Mouse (Mus musculus) neural tube, embryonic 13.5 days (tissue): Measurements from ENCODE around the gene Lrg1. TPM values are rescaled to one million over a fixed set of nuclear protein-coding genes. Genes with fewer than 3 reads are reported as not detected.
"Not testable (repeated sequence)": the region's sequence is repeated elsewhere in the genome, so short reads cannot be mapped to it uniquely, and the experiment has no call there.

Source experiments
- ATAC-seq: fragments of 200-750 bp; cut with Nextera tagmentation; 2 replicates; pipeline ENCODE4 v1.8.0; 2017; ENCODE audit warnings: low read depth, mild to moderate bottlenecking, moderate TSS enrichment, moderate library complexity
- H3K27ac ChIP-seq: fragments of 300-500 bp; sonication (generic); replicated peaks from 2 replicates; pipeline ENCODE4 v1.5.1; 2015; ENCODE audit warnings: moderate library complexity, mild to moderate bottlenecking, inconsistent platforms
- H3K27me3 ChIP-seq: fragments of 300-500 bp; sonication (generic); 2 replicates; pipeline ENCODE4 v1.6.1; 2015; ENCODE audit warnings: mild to moderate bottlenecking, inconsistent platforms
- H3K36me3 ChIP-seq: fragments of 300-500 bp; sonication (generic); 2 replicates; pipeline ENCODE4 v1.6.1; 2015; ENCODE audit warnings: mild to moderate bottlenecking, inconsistent platforms
- H3K4me1 ChIP-seq: fragments of 300-500 bp; sonication (generic); replicated peaks from 2 replicates; pipeline ENCODE4 v1.6.1; 2015; ENCODE audit warnings: inconsistent platforms
- H3K4me2 ChIP-seq: fragments of 300-500 bp; sonication (generic); 2 replicates; pipeline ENCODE4 v1.6.1; 2015; ENCODE audit warnings: inconsistent platforms, mild to moderate bottlenecking, moderate library complexity
- H3K4me3 ChIP-seq: fragments of 300-500 bp; sonication (generic); 2 replicates; pipeline ENCODE4 v1.5.1; 2015; ENCODE audit warnings: mild to moderate bottlenecking, inconsistent platforms
- H3K9ac ChIP-seq: fragments of 300-500 bp; sonication (generic); 2 replicates; pipeline ENCODE4 v1.6.1; 2015; ENCODE audit warnings: moderate library complexity, mild to moderate bottlenecking, inconsistent platforms
- H3K9me3 ChIP-seq: fragments of 300-500 bp; sonication (generic); 2 replicates; pipeline ENCODE4 v1.6.1; 2016; ENCODE audit warnings: inconsistent platforms
- WGBS: fragments of 180-500 bp; shearing (Covaris S2); methylation state at CpG from one replicate; pipeline ENCODE4 v1.1.7; 2015; 5-methylcytosine and 5-hydroxymethylcytosine counted together
- polyA plus RNA-seq: library from polyadenylated mRNA; unstranded; fragments of >200 nt; fragmentation: Nextera tagmentation; extraction: Ambion mirVana; gene quantifications from 2 replicates; pipeline ENCODE4 v1.2.1, GENCODE M21; 2015

The Lrg1 gene
- polyA plus RNA-seq, 1 experiment from 2014 or later: 0.22 TPM

GRCm38 (mm10) chr17:56106981-56107380, 14.8 kb downstream of the Lrg1 start:
- peaks cover 10% of the 10 kb centered on the region; the same call in 1 of the 2 replicates for H3K4me1 ChIP-seq
- peaks cover 21% of the 10 kb centered on the region for H3K36me3 ChIP-seq
- H3K9ac ChIP-seq: no peak overlapping the region
- H3K4me2 ChIP-seq: no peak overlapping the region
- no peak overlapping the region for H3K27ac ChIP-seq
- no peaks in the 10 kb centered on the region for H3K9me3 ChIP-seq
- no peak overlapping the region for H3K4me3 ChIP-seq
- ATAC-seq: no peak
- WGBS: 77% methylated on average over 4 of the region's 4 CpGs
- no peaks in the 10 kb centered on the region for H3K27me3 ChIP-seq

GRCm38 (mm10) chr17:56106436-56106835, 15.4 kb downstream of the Lrg1 start:
- not testable (repeated sequence) for H3K27ac ChIP-seq, H3K27me3 ChIP-seq, H3K9me3 ChIP-seq, H3K4me2 ChIP-seq, H3K4me1 ChIP-seq, H3K4me3 ChIP-seq, ATAC-seq, H3K9ac ChIP-seq
- 95% methylated on average over 4 of the region's 4 CpGs for WGBS
- H3K36me3 ChIP-seq: peaks cover 26% of the 10 kb centered on the region

- H3K9ac ChIP-seq, H3K4me1 ChIP-seq, H3K27me3 ChIP-seq, H3K4me3 ChIP-seq, H3K27ac ChIP-seq, H3K9me3 ChIP-seq, ATAC-seq, H3K4me2 ChIP-seq: not testable (repeated sequence)
- WGBS: 100% methylated on average over 2 of the region's 5 CpGs
- peaks cover 43% of the 10 kb centered on the region for H3K36me3 ChIP-seq
Measured at GRCm38 (mm10) chr17:56104821-56105220, 17.0 kb downstream of the Lrg1 start.

GRCm38 (mm10) chr17:56103465-56104285, 18.1 kb downstream of the Lrg1 start:
- peaks cover 54% of the 10 kb centered on the region for H3K36me3 ChIP-seq
- no peaks in the 10 kb centered on the region for H3K4me1 ChIP-seq
- H3K4me2 ChIP-seq: no peak overlapping the region
- H3K4me3 ChIP-seq: no peak overlapping the region
- H3K9me3 ChIP-seq: no peaks in the 10 kb centered on the region
- H3K9ac ChIP-seq: no peak overlapping the region
- 96% methylated on average over 8 of the region's 8 CpGs for WGBS
- no peak for ATAC-seq
- no peaks in the 10 kb centered on the region for H3K27me3 ChIP-seq
- H3K27ac ChIP-seq: no peak overlapping the region

- H3K4me1 ChIP-seq: no peaks in the 10 kb centered on the region
- H3K27ac ChIP-seq: no peak overlapping the region
- H3K4me2 ChIP-seq: no peak overlapping the region
- 92% methylated on average over 9 of the region's 9 CpGs for WGBS
- ATAC-seq: no peak
- no peaks in the 10 kb centered on the region for H3K27me3 ChIP-seq
- H3K9me3 ChIP-seq: no peaks in the 10 kb centered on the region
- H3K9ac ChIP-seq: no peak overlapping the region
- H3K4me3 ChIP-seq: no peak overlapping the region
- peaks cover 62% of the 10 kb centered on the region for H3K36me3 ChIP-seq
Measured at GRCm38 (mm10) chr17:56102927-56103326, 18.9 kb downstream of the Lrg1 start.

- WGBS: 91% methylated on average over 5 of the region's 5 CpGs
- Histone ChIP-seq H3K4me2 (no peak overlapping the region), H3K4me1 (no peaks in the 10 kb centered on the region), H3K4me3 (no peak overlapping the region), H3K27me3 (no peaks in the 10 kb centered on the region), H3K9ac (no peak overlapping the region), H3K27ac (no peak overlapping the region), H3K9me3 (no peaks in the 10 kb centered on the region), H3K36me3 (peaks cover 69% of the 10 kb centered on the region)
- no peak for ATAC-seq
Measured at GRCm38 (mm10) chr17:56102158-56102557, 19.6 kb downstream of the Lrg1 start.

- Histone ChIP-seq H3K9me3 (no peaks in the 10 kb centered on the region), H3K36me3 (peaks cover 83% of the 10 kb centered on the region), H3K9ac (no peak overlapping the region), H3K4me1 (no peaks in the 10 kb centered on the region), H3K4me2 (no peak overlapping the region), H3K27ac (no peak overlapping the region), H3K27me3 (no peaks in the 10 kb centered on the region), H3K4me3 (no peak overlapping the region)
- WGBS: 94% methylated on average over 3 of the region's 3 CpGs
- ATAC-seq: no peak
Measured at GRCm38 (mm10) chr17:56100811-56101210, 21.0 kb downstream of the Lrg1 start.

- no peak overlapping the region for H3K4me2 ChIP-seq
- H3K4me3 ChIP-seq: no peak overlapping the region
- 92% methylated on average over 15 of the region's 15 CpGs for WGBS
- H3K36me3 ChIP-seq: peaks cover 98% of the 10 kb centered on the region
- H3K27ac ChIP-seq: no peak overlapping the region
- ATAC-seq: no peak
- H3K27me3 ChIP-seq: no peaks in the 10 kb centered on the region
- H3K9me3 ChIP-seq: no peaks in the 10 kb centered on the region
- H3K9ac ChIP-seq: no peak overlapping the region
- no peaks in the 10 kb centered on the region for H3K4me1 ChIP-seq
Measured at GRCm38 (mm10) chr17:56098711-56099572, 22.9 kb downstream of the Lrg1 start.

- H3K4me3 ChIP-seq: no peak overlapping the region
- 93% methylated on average over 8 of the region's 8 CpGs for WGBS
- no peak for ATAC-seq
Measured at GRCm38 (mm10) chr17:56098180-56098579, 23.6 kb downstream of the Lrg1 start.

GRCm38 (mm10) chr17:56096883-56097282, 24.9 kb downstream of the Lrg1 start:
- 91% methylated on average over 12 of the region's 12 CpGs for WGBS

More at GRCm38 (mm10) chr17:56098180-56098579, 23.6 kb downstream of the Lrg1 start:
- Histone ChIP-seq H3K9ac (no peak overlapping the region), H3K4me1 (no peaks in the 10 kb centered on the region), H3K27me3 (no peaks in the 10 kb centered on the region), H3K36me3 (peaks cover 95% of the 10 kb centered on the region), H3K27ac (no peak overlapping the region), H3K9me3 (no peaks in the 10 kb centered on the region), H3K4me2 (no peak overlapping the region)

GRCm38 (mm10) chr17:56092794-56093193, 29.0 kb downstream of the Lrg1 start:
- Histone ChIP-seq H3K27ac (no peak overlapping the region), H3K9ac (peak overlapping the region; percentile 31; the same call in 1 of the 2 replicates), H3K36me3 (peaks cover 65% of the 10 kb centered on the region), H3K4me2 (no peak overlapping the region), H3K27me3 (no peaks in the 10 kb centered on the region), H3K4me1 (no peaks in the 10 kb centered on the region), H3K4me3 (no peak overlapping the region), H3K9me3 (no peaks in the 10 kb centered on the region)
- no peak for ATAC-seq
- 100% methylated on average over 1 of the region's 1 CpGs for WGBS

More at GRCm38 (mm10) chr17:56096883-56097282, 24.9 kb downstream of the Lrg1 start:
- no peak overlapping the region for H3K4me2 ChIP-seq
- no peaks in the 10 kb centered on the region for H3K4me1 ChIP-seq
- H3K9ac ChIP-seq: no peak overlapping the region
- no peaks in the 10 kb centered on the region for H3K27me3 ChIP-seq
- no peak for ATAC-seq
- no peaks in the 10 kb centered on the region for H3K9me3 ChIP-seq
- H3K27ac ChIP-seq: no peak overlapping the region
- H3K4me3 ChIP-seq: no peak overlapping the region
- H3K36me3 ChIP-seq: peaks cover 89% of the 10 kb centered on the region

- Histone ChIP-seq H3K27ac (no peak overlapping the region), H3K9me3 (no peaks in the 10 kb centered on the region), H3K36me3 (peaks cover 63% of the 10 kb centered on the region), H3K4me2 (no peak overlapping the region), H3K4me1 (no peaks in the 10 kb centered on the region), H3K27me3 (no peaks in the 10 kb centered on the region), H3K4me3 (no peak overlapping the region), H3K9ac (no peak overlapping the region)
- ATAC-seq: no peak
- 87% methylated on average over 1 of the region's 1 CpGs for WGBS
Measured at GRCm38 (mm10) chr17:56092312-56092711, 29.5 kb downstream of the Lrg1 start.
